Mouse (Mus musculus) embryonic facial prominence, embryonic 11.5 days (tissue): Measurements from ENCODE around the gene Gm3646. TPM values are rescaled to one million over a fixed set of nuclear protein-coding genes. Genes with fewer than 3 reads are reported as not detected.

Experiments used
- ATAC-seq: fragments of 200-750 bp; cut with Nextera tagmentation; replicated peaks from 2 replicates; pipeline ENCODE4 v1.8.0; 2017; ENCODE audit warnings: low read depth; ENCODE audit not compliant: insufficient number of reproducible peaks, low FRiP score, low TSS enrichment
- DNase-seq: peaks from one replicate; pipeline ENCODE4 v3.0.0-alpha.2; 2015; ENCODE audit warnings: low spot score
- H3K27ac ChIP-seq: fragments of 300-500 bp; sonication (generic); replicated peaks from 2 replicates; pipeline ENCODE4 v1.5.1; 2014; ENCODE audit warnings: mild to moderate bottlenecking, low read depth, low read length, control low read depth
- H3K27me3 ChIP-seq: fragments of 300-500 bp; sonication (generic); 2 replicates; pipeline ENCODE4 v1.6.1; 2014; ENCODE audit warnings: mild to moderate bottlenecking, low read length, moderate library complexity, mixed read lengths; ENCODE audit not compliant: control insufficient read depth, insufficient read depth
- H3K36me3 ChIP-seq: fragments of 300-500 bp; sonication (generic); replicated peaks from 2 replicates; pipeline ENCODE4 v1.6.1; 2014; ENCODE audit warnings: low read depth, mild to moderate bottlenecking, low read length, moderate library complexity, mixed read lengths; ENCODE audit not compliant: control insufficient read depth, insufficient read depth
- H3K4me1 ChIP-seq: fragments of 300-500 bp; sonication (generic); 2 replicates; pipeline ENCODE4 v1.6.1; 2014; ENCODE audit warnings: low read length, mixed read lengths; ENCODE audit not compliant: control insufficient read depth, insufficient read depth
- H3K4me2 ChIP-seq: fragments of 300-500 bp; sonication (generic); 2 replicates; pipeline ENCODE4 v1.6.1; 2014; ENCODE audit warnings: low read depth, mild to moderate bottlenecking, control low read depth, low read length, moderate library complexity
- H3K4me3 ChIP-seq: fragments of 300-500 bp; sonication (generic); 2 replicates; pipeline ENCODE4 v1.5.1; 2014; ENCODE audit warnings: low read depth, low read length, control low read depth
- H3K9ac ChIP-seq: fragments of 300-500 bp; sonication (generic); replicated peaks from 2 replicates; pipeline ENCODE4 v1.6.1; 2014; ENCODE audit warnings: mild to moderate bottlenecking, control low read depth, low read length
- H3K9me3 ChIP-seq: fragments of 300-500 bp; sonication (generic); replicated peaks from 2 replicates; pipeline ENCODE4 v1.6.1; 2016; ENCODE audit warnings: mild to moderate bottlenecking, low read length, inconsistent platforms, mixed read lengths; ENCODE audit not compliant: control insufficient read depth
- WGBS: fragments of 180-500 bp; shearing (Covaris S2); extraction: QIAGEN DNeasy Blood & Tissue Kit; methylation state at CpG from one replicate; pipeline ENCODE4 v1.1.7; 2014; 5-methylcytosine and 5-hydroxymethylcytosine counted together
- polyA plus RNA-seq: library from polyadenylated mRNA; unstranded; fragments of >200 nt; fragmentation: Nextera tagmentation; extraction: Ambion mirVana; gene quantifications from 2 replicates; pipeline ENCODE4 v1.2.1, GENCODE M21; 2014

The Gm3646 gene
- polyA plus RNA-seq, 1 experiment from 2014 or later, result not detected

GRCm38 (mm10) chr1:39804789-39805188 lies 343 bp downstream of the Gm3646 start:
- Histone ChIP-seq H3K9me3 (no peaks in the 10 kb centered on the region), H3K4me1 (no peaks in the 10 kb centered on the region), H3K36me3 (no peaks in the 10 kb centered on the region), H3K27ac (no peak overlapping the region), H3K4me2 (no peak overlapping the region), H3K27me3 (no peaks in the 10 kb centered on the region), H3K9ac (no peak overlapping the region), H3K4me3 (no peak overlapping the region)
- ATAC-seq (no peak), DNase-seq (no peak)
- 90% methylated on average over 6 of the region's 6 CpGs for WGBS

- H3K4me3 ChIP-seq, result no peak overlapping the region
- no peak overlapping the region for H3K4me2 ChIP-seq
- no peaks in the 10 kb centered on the region for H3K27me3 ChIP-seq
- no peak overlapping the region for H3K9ac ChIP-seq
- WGBS, result 77% methylated on average over 7 of the region's 7 CpGs
- no peaks in the 10 kb centered on the region for H3K36me3 ChIP-seq
- no peak for DNase-seq
- no peak for ATAC-seq
- no peaks in the 10 kb centered on the region for H3K4me1 ChIP-seq
- H3K9me3 ChIP-seq, result no peaks in the 10 kb centered on the region
- no peak overlapping the region for H3K27ac ChIP-seq
These were observed 2.2 kb downstream of the Gm3646 start for GRCm38 (mm10) chr1:39802946-39803345.

GRCm38 (mm10) chr1:39797496-39797895 lies 7.6 kb downstream of the Gm3646 start:
- 90% methylated on average over 6 of the region's 6 CpGs for WGBS
- H3K9ac ChIP-seq, result no peak overlapping the region

GRCm38 (mm10) chr1:39796765-39797164 lies 8.4 kb downstream of the Gm3646 start:
- WGBS, result 81% methylated on average over 3 of the region's 3 CpGs
- DNase-seq, result no peak

More at GRCm38 (mm10) chr1:39797496-39797895, 7.6 kb downstream of the Gm3646 start:
- Histone ChIP-seq H3K4me1 (no peaks in the 10 kb centered on the region), H3K4me2 (no peak overlapping the region), H3K9me3 (no peaks in the 10 kb centered on the region), H3K36me3 (no peaks in the 10 kb centered on the region), H3K27ac (no peak overlapping the region), H3K27me3 (no peaks in the 10 kb centered on the region), H3K4me3 (no peak overlapping the region)
- ATAC-seq (no peak), DNase-seq (no peak)

GRCm38 (mm10) chr1:39784632-39785031 lies 20.5 kb downstream of the Gm3646 start:
- ATAC-seq (no peak), DNase-seq (no peak)
- Histone ChIP-seq H3K27me3 (no peaks in the 10 kb centered on the region), H3K27ac (no peak overlapping the region), H3K36me3 (no peaks in the 10 kb centered on the region), H3K9ac (no peak overlapping the region), H3K9me3 (no peaks in the 10 kb centered on the region), H3K4me2 (no peak overlapping the region), H3K4me3 (no peak overlapping the region), H3K4me1 (no peaks in the 10 kb centered on the region)
- WGBS, result 70% methylated on average over 5 of the region's 5 CpGs

More at GRCm38 (mm10) chr1:39796765-39797164, 8.4 kb downstream of the Gm3646 start:
- Histone ChIP-seq H3K9ac (no peak overlapping the region), H3K4me2 (no peak overlapping the region), H3K27ac (no peak overlapping the region), H3K4me1 (no peaks in the 10 kb centered on the region), H3K9me3 (no peaks in the 10 kb centered on the region), H3K36me3 (no peaks in the 10 kb centered on the region), H3K27me3 (no peaks in the 10 kb centered on the region), H3K4me3 (no peak overlapping the region)
- no peak for ATAC-seq

- 92% methylated on average over 6 of the region's 6 CpGs for WGBS
- ATAC-seq (no peak), DNase-seq (no peak)
- Histone ChIP-seq H3K36me3 (no peaks in the 10 kb centered on the region), H3K9me3 (no peaks in the 10 kb centered on the region), H3K27ac (no peak overlapping the region), H3K4me1 (no peaks in the 10 kb centered on the region), H3K4me3 (no peak overlapping the region), H3K27me3 (no peaks in the 10 kb centered on the region), H3K4me2 (no peak overlapping the region), H3K9ac (no peak overlapping the region)
These were observed 23.3 kb downstream of the Gm3646 start for GRCm38 (mm10) chr1:39781835-39782234.

GRCm38 (mm10) chr1:39779111-39779980 lies 25.8 kb downstream of the Gm3646 start:
- no peak overlapping the region for H3K9ac ChIP-seq
- H3K27me3 ChIP-seq, result no peaks in the 10 kb centered on the region
- H3K4me1 ChIP-seq, result no peaks in the 10 kb centered on the region
- DNase-seq, result no peak
- WGBS, result 87% methylated on average over 16 of the region's 16 CpGs
- H3K36me3 ChIP-seq, result no peaks in the 10 kb centered on the region
- no peak overlapping the region for H3K4me2 ChIP-seq
- H3K4me3 ChIP-seq, result no peak overlapping the region
- no peak for ATAC-seq
- H3K9me3 ChIP-seq, result no peaks in the 10 kb centered on the region
- no peak overlapping the region for H3K27ac ChIP-seq

- 83% methylated on average over 14 of the region's 14 CpGs for WGBS
- Histone ChIP-seq H3K36me3 (no peaks in the 10 kb centered on the region), H3K4me2 (no peak overlapping the region), H3K4me1 (no peaks in the 10 kb centered on the region), H3K27ac (no peak overlapping the region), H3K9me3 (no peaks in the 10 kb centered on the region), H3K27me3 (no peaks in the 10 kb centered on the region), H3K4me3 (no peak overlapping the region), H3K9ac (no peak overlapping the region)
- ATAC-seq, result no peak
- DNase-seq, result no peak
These were observed 31.0 kb downstream of the Gm3646 start for GRCm38 (mm10) chr1:39773991-39774729.
